Mouse (Mus musculus) embryo, embryonic 10 days (tissue): ENCODE results near the gene Map1s.
"Not testable (repeated sequence)": the region's sequence is repeated elsewhere in the genome, so short reads cannot be mapped to it uniquely, and the experiment has no call there.

Experiments used
- DNase-seq: peaks from one replicate; pipeline ENCODE4 v3.0.0-alpha.2; 2015; ENCODE audit warnings: low spot score

Gene Map1s

DNA sequence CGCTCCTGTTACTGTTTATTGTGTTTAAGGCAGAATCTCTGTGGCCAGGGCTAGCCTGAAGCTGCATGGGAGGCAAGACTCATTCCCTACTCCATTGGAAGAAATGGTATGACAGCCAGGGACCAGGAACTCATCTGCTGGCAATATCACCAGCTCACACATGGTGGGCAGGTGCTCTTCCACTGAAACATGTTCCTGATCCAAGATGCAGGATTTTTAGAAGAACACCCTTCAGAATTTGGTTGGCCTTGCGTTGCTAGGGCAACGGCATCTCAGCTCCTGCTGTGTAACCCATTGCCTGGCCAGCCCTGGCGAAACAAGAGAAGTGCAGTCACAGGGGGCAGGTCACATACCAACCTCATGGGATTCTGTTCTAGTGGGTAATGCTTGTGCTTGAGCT lies 26.2 kb upstream of the Map1s start:
- no peak for DNase-seq

DNA sequence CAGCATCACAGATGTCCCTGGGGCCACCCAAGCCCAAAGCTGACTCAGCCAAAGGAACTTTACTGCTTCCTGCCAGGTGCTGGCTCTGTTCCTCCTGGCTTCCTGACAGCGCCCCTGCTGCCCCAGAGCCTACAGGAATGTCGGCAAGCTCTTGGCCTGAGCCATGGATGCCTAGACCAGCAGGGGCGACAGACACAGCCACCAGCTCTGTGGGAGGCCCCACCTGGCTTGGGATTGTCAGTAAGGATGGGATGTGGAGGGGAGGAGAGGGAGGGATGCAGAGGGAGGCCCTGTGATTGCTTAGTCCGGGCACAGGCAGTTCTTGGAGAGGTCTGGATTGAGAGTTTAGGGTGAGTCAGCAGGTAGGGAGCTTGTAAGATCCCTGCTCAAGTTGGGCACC lies 25.6 kb upstream of the Map1s start:
- DNase-seq, result no peak

DNA sequence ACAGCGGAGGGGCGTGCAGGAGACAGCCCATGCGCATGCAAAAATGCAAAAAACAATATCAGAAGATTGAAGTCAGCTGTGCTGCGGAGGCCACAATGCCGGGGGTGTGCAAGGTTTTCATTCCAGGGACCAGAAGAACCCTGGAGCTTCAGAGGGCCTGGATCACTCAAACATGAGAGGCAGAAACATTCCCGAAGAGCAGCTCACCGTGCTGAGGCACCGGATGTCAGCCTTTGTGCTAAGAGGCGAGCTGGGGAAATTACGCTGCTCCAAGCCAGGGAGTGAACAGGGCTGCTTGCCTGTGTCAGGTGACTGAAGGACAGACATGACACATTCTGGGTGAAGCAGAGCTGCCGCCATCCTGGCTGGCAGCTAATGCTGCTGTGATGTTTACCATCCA lies 25.2 kb upstream of the Map1s start:
- DNase-seq, result no peak

GRCm38 (mm10) chr8:70884186-70884585 lies 21.5 kb upstream of the Map1s start:
- no peak for DNase-seq

GRCm38 (mm10) chr8:70884683-70885082 lies 21.0 kb upstream of the Map1s start:
- DNase-seq, result no peak

- DNase-seq, result peak; percentile 65
Measured at GRCm38 (mm10) chr8:70885612-70886011, 20.1 kb upstream of the Map1s start.

GRCm38 (mm10) chr8:70887669-70888068 lies 18.1 kb upstream of the Map1s start:
- no peak for DNase-seq

DNA sequence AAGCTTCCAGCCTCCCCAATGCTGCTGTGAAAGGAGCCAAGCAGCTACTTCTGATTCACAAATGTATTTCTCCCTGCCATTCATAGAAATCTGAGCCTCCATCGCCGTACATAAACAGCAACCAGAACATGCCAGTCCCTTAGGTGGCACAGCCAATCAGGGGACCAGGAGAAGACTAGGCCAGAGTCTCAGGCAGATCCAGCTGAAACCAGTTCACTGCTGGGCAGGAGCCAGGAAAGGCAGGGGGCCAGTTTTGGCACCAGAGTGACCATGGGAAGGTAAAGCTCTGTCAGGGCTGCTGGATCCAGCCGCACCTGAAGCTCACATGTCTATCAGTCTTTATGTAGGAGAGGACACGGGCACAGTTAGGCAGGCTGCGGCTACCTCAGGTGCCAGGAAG lies 15.1 kb upstream of the Map1s start:
- no peak for DNase-seq

DNA sequence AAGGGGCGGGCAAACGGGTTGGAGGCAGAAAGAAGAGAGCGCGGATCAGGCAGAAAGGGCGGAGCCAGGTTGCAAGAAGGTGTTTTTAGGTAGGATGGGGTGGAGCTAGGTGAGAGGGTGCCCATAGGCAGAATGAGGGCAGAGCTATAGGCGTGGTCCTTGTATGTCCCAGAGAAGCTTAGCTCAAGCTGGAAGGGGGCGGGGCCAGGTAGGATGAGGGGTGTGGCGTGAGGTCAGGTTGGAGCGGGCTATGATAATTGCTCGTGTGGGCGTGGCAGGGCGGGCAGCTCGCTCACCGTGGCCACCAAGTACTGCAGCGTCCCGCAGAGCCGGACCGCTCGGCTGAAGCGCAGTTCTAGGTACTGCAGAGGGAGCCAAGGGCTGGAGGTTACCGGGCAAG lies 14.4 kb upstream of the Map1s start:
- DNase-seq, result peak; percentile 58

DNA sequence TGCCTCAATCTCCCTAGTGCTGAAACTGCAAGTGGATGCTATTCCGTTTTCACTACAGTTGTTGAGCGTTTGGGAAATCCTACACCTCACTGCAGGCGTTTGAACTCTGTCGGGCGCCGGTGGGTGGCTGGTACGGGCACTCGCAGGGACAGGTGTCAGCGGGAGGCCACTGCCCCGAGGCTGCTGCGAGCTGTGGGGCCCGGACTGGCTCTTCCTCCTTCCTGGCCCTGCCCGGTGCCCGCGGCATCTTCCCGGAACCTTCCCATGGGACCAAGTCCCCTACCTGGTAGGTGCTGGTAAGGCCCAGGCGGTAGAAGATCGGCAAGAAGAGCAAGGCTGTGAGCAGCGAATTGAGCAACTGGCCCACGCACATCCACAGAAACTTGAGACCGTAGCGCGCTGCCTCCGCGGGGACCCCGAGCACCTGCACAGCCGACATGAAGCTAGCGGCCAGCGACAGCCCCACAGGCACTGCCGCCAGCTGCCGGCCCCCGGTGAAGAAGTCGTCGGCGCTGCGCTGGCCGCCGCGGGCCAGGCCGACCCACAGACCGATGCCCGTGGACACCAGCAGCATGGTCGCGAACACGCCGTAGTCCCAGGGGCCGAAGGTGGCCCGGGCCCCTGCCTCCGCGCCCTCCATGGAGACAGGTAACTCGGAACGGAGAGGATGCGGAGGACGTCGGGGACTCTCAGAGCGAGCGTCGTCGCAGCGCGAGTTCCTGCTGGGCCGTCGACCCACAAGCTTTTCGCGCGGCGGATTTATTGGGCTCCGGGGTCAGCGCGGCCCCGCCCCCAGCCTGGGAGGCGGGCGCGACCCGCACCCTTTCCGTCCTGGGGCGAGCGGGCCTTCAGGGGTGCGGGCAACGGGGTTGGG lies 13.5 kb upstream of the Map1s start, which contains the start of gene Slc5a5:
TSS of gene Slc5a5 (minus strand) at position 736 of the 874 bp plus-strand sequence.
- peak; percentile 58 for DNase-seq

GRCm38 (mm10) chr8:70892896-70893655 lies 12.7 kb upstream of the Map1s start:
- peak; percentile 57 for DNase-seq

GRCm38 (mm10) chr8:70893656-70894384 lies 11.9 kb upstream of the Map1s start:
- DNase-seq, result peak; percentile 93

DNA sequence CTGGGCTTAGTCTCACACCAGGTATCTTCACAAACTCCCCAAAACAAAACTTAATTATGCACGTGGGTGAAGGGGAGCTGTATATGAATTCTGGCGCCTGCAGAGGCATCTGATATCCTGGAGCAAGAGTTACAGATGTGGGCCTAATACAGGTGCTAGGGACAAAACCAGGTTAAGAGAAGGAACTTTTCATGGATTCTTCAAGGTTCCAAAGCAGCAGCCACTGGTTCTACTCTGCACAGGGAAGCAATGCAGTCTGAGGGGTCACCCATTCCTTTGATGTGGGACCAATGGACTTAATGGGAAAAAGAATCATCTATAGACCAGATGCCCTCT lies 11.4 kb upstream of the Map1s start:
- no peak for DNase-seq

DNA sequence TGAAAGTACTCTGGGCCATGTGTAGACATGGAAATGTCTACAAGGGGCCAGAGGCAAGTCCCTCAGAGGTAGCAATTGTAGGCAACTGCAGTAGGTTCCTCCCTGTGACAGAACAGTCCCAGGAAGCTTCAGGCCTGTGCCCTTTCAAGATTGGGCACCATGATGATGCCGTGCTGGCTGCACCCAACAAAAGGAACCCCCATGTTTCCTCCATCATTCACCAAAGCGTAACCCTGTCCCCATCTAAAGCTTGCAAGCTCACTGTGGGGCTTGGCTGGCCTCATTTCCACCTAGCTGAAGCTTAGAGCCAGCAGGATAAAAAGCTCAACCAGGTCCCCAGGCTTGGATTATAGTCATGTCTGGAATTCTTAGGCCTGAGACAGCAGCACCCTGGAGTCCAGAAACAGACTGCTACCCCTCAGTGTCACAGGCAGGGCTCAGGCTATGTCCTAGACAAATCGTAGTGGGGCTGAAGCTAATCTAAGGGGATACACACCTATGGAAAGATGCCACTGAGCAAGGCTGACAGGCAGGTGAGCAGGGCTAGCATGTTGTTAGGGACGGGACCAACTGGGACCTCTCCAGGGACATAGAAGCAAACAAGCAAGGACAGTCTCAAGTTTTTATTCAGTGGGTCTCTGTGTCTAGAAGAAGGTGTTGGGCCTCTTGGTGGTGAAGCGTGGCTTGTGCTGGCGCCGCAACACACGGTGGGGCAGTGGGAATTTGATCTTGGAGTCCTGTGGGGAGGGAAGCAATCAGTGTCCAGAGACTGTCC lies 10.8 kb upstream of the Map1s start:
- DNase-seq, result no peak

GRCm38 (mm10) chr8:70895571-70896259 lies 10.0 kb upstream of the Map1s start:
- DNase-seq, result not testable (repeated sequence)

DNA sequence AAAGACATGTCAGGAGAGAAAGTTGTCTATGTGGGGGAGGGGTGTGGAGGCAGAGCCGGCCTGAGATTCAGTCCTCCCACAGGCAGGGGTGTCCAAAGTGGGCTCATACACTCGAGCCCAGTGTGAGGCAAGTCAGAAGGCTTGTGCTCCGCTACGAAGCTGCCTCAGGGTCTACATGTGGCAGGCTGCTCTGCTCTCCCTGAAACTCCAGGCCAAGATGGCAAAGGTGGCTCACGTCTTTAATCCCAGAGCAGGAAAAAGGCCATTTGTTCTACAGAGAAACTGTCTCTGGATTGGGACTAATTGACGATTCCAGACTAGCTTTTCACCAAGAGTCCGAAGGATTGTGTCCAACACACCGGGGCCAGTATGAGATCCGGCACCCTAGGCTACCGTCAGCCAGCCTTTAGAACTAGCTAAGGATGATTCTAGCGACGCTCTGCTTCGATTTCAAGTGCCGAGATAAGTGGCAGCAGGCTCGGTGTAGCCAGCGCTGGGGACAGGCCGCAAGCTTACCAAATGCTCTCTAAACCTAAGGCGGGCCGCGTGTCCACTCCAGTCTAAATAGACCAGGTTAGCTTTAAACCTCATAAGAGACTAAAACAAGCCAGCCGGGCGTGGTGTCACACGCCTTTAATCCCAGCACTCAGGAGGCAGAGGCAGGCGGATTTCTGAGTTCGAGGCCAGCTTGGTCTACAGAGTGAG lies 9.3 kb upstream of the Map1s start:
- no peak for DNase-seq

DNA sequence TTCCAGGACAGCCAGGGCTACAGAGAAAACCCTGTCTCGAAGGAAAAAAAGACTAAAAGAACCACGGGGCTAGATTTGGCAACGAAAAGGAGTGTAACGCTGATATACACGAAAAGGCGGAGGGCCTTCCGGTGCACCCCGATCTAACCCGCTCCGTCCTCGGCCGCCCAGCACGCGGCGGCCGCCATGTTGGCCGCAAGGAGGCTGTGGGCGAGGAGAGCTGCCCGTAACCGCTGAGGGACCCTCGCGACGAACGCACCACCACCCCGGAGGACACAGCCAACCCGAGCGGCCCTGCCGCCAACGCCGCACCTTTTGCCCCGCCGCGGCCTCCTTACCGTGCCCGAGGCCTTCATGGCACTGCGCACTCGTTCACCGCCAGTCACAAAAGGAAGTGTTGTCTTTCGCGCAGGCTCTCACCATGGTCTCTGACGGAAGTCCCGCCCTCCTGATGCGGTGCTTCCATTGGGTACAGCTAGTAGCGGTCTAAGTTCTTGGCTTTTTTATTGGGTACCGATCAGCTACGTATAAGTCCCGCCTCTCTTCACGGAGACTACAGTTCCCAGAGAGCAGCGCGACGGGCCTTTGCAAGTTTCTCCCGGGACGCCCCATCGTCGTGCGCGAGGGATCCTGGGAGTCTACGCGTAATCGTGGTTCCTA lies 8.6 kb upstream of the Map1s start, which contains the start of gene Rpl18a:
TSS of gene Rpl18a (minus strand) at position 392 of the 660 bp plus-strand sequence.
- DNase-seq, result peak; percentile 99

- DNase-seq, result peak; percentile 94
Measured at GRCm38 (mm10) chr8:70897681-70898413, 7.9 kb upstream of the Map1s start.

DNA sequence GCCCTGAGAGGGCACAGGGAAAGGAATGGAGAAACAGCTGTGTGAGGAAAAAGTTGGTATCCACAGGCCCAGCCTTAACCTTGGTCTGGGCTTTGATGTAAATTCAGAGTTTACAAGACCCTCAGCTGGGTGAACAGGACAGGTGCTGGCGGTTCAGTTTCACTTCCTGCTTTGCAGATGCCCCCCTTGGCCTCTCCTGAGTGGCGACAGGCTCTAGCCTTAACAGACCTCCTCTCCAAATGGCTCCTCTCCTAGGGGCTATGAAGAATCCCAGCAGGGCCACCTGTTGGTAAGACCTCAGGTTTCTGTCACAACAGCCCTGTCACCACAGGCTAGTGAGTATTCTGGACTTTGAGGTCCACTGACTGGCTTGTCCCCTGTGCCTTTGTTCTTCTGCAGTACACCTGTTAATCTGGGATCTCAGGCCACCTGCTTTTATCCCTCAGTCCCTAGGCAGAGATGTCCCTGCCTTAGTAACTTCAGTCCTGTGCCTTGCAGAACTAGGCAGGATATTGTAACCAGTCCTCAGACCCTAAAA lies 7.0 kb upstream of the Map1s start:
- DNase-seq, result no peak
